Mouse (Mus musculus) kidney, adult 2 months (tissue): ENCODE measurements around the gene Faim2.

Experiments used
- CTCF ChIP-seq: fragments of 200-500 bp; conservative IDR thresholded peaks from 2 replicates; pipeline ENCODE4 v1.5.1; 2011; ENCODE audit warnings: low read depth, mild to moderate bottlenecking, control low read depth, low read length, moderate library complexity, mixed read lengths; ENCODE audit not compliant: insufficient read depth, insufficient read length
- POLR2A ChIP-seq: fragments of 200-500 bp; IDR thresholded peaks from one replicate; pipeline ENCODE4 v1.6.1; 2011; ENCODE audit warnings: low read depth, low read length, control low read depth

GRCm38 (mm10) chr15:99516715-99517114, 11.2 kb downstream of the Faim2 start:
- no peak for TF ChIP-seq POLR2A
- no peak for TF ChIP-seq CTCF
